Mouse (Mus musculus): ENCODE measurements at regions not wholly inside any gene's neighbourhood (a gene's known extent, or its start where the extent isn't known, plus 50 kb on each side); places are given as distances from the start of the nearest gene placed in this dataset.

GRCm38 (mm10) chr2:48411392-48411791 lies 402.5 kb upstream of the Acvr2a start:
- no peak for DNase-seq

GRCm38 (mm10) chr2:48412683-48413440 lies 401.0 kb upstream of the Acvr2a start:
- no peak for DNase-seq

GRCm38 (mm10) chr2:48414596-48415481 lies 399.1 kb upstream of the Acvr2a start:
- no peak for DNase-seq

- no peak for DNase-seq
Observed at GRCm38 (mm10) chr2:48416207-48416750, 397.6 kb upstream of the Acvr2a start.

GRCm38 (mm10) chr2:48417000-48417596 lies 396.8 kb upstream of the Acvr2a start:
- DNase-seq: no peak

- DNase-seq: no peak
Observed at GRCm38 (mm10) chr2:48420791-48421190, 393.1 kb upstream of the Acvr2a start.

- DNase-seq: no peak
Observed at GRCm38 (mm10) chr2:48423861-48424442, 390.0 kb upstream of the Acvr2a start.

GRCm38 (mm10) chr2:48424562-48424961 lies 389.3 kb upstream of the Acvr2a start:
- no peak for DNase-seq

- DNase-seq: no peak
Observed at GRCm38 (mm10) chr2:48425200-48426090, 388.5 kb upstream of the Acvr2a start.

GRCm38 (mm10) chr2:48432545-48432944 lies 381.4 kb upstream of the Acvr2a start:
- no peak for DNase-seq

GRCm38 (mm10) chr2:48441296-48441990 lies 372.5 kb upstream of the Acvr2a start:
- DNase-seq: no peak

GRCm38 (mm10) chr2:48441991-48442544 lies 371.8 kb upstream of the Acvr2a start:
- DNase-seq: no peak

- no peak for DNase-seq
Observed at GRCm38 (mm10) chr2:48445898-48446604, 367.9 kb upstream of the Acvr2a start.

- no peak for DNase-seq
Observed at GRCm38 (mm10) chr2:48446617-48447016, 367.3 kb upstream of the Acvr2a start.

- no peak for DNase-seq
Observed at GRCm38 (mm10) chr2:48449165-48449842, 364.6 kb upstream of the Acvr2a start.

- no peak for DNase-seq
Observed at GRCm38 (mm10) chr2:48456072-48457040, 357.6 kb upstream of the Acvr2a start.

- no peak for DNase-seq
Observed at GRCm38 (mm10) chr2:48457117-48457516, 356.8 kb upstream of the Acvr2a start.

GRCm38 (mm10) chr2:48465483-48465882 lies 348.4 kb upstream of the Acvr2a start:
- no peak for DNase-seq

All from B cell, adult 2 months (primary cell).